Mouse (Mus musculus): ENCODE data around the gene Plekhg6.

The Plekhg6 gene

GRCm38 (mm10) chr6:125385066-125385974 lies 4.7 kb upstream of the Plekhg6 start:
- no peak for DNase-seq

- no peak for DNase-seq
Observed at GRCm38 (mm10) chr6:125382024-125382423, 1.4 kb upstream of the Plekhg6 start.

GRCm38 (mm10) chr6:125379781-125380180 lies 812 bp downstream of the Plekhg6 start:
- no peak for DNase-seq

- no peak for DNase-seq
Observed at GRCm38 (mm10) chr6:125378621-125379020, 2.0 kb downstream of the Plekhg6 start.

- no peak for DNase-seq
Observed at GRCm38 (mm10) chr6:125377582-125378451, 2.8 kb downstream of the Plekhg6 start.

GRCm38 (mm10) chr6:125377042-125377441 lies 3.6 kb downstream of the Plekhg6 start:
- no peak for DNase-seq

GRCm38 (mm10) chr6:125367758-125368371 lies 12.7 kb downstream of the Plekhg6 start:
- DNase-seq = no peak

- DNase-seq = no peak
Observed at GRCm38 (mm10) chr6:125366133-125366532, 14.5 kb downstream of the Plekhg6 start.

- DNase-seq = no peak
Observed at GRCm38 (mm10) chr6:125365522-125365921, 15.1 kb downstream of the Plekhg6 start.

GRCm38 (mm10) chr6:125364448-125364847 lies 16.1 kb downstream of the Plekhg6 start:
- no peak for DNase-seq

- DNase-seq = no peak
Observed at GRCm38 (mm10) chr6:125363451-125364242, 16.9 kb downstream of the Plekhg6 start.

GRCm38 (mm10) chr6:125363021-125363420 lies 17.6 kb downstream of the Plekhg6 start:
- no peak for DNase-seq

- DNase-seq = no peak
Observed at GRCm38 (mm10) chr6:125361467-125362291, 18.9 kb downstream of the Plekhg6 start.

- DNase-seq = no peak
Observed at GRCm38 (mm10) chr6:125360846-125361245, 19.7 kb downstream of the Plekhg6 start.

GRCm38 (mm10) chr6:125359999-125360398 lies 20.6 kb downstream of the Plekhg6 start:
- DNase-seq = no peak

- no peak for DNase-seq
Observed at GRCm38 (mm10) chr6:125357334-125357733, 23.3 kb downstream of the Plekhg6 start.

- no peak for DNase-seq
Observed at GRCm38 (mm10) chr6:125356264-125356663, 24.3 kb downstream of the Plekhg6 start.

GRCm38 (mm10) chr6:125355197-125355741 lies 25.3 kb downstream of the Plekhg6 start:
- no peak for DNase-seq

GRCm38 (mm10) chr6:125354352-125355151 lies 26.0 kb downstream of the Plekhg6 start:
- DNase-seq = no peak

GRCm38 (mm10) chr6:125353655-125354054 lies 26.9 kb downstream of the Plekhg6 start:
- DNase-seq = no peak
